Mouse (Mus musculus) natural killer cell, adult 2 months (primary cell): Measurements from ENCODE around the gene Gm6614.
"Not testable (repeated sequence)": the region's sequence is repeated elsewhere in the genome, so short reads cannot be mapped to it uniquely, and the experiment has no call there.

ENCODE experiments used
- DNase-seq, 2 experiments: peaks; one replicate each; pipeline ENCODE4 v3.0.0; 2022; ENCODE audit warnings: low spot score in 2 of 2

Gene Gm6614

DNA sequence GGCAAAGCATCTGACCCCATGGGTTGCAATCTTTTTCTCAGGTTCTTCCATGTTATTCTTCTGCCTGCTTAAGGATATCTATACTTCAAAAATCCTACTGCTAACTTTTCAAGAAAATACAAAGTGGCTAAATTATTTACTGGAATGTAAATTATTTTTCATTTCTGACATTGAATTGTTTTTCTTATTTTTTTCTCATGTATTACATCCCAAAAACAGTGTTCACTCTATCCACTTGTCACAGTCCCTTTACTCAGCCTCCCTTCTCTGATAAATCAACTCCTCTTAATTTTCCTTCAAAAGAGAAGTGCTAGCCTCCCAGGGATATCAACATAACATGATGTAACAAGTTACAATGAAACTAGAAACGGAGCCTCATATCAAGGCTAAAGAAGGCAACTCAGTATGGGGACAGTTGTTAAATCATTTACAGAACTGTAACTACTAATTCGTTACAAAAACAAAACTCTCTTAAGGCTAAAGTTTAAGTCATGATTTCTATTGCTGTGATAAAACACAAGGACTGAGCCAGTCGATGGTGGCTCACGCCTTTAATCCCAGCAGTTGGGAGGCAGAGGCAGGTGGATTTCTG, at the start of gene Gm6614:
TSS of gene Gm6614 (minus strand) at position 51 of the 592 bp plus-strand sequence.
- DNase-seq = no peak

DNA sequence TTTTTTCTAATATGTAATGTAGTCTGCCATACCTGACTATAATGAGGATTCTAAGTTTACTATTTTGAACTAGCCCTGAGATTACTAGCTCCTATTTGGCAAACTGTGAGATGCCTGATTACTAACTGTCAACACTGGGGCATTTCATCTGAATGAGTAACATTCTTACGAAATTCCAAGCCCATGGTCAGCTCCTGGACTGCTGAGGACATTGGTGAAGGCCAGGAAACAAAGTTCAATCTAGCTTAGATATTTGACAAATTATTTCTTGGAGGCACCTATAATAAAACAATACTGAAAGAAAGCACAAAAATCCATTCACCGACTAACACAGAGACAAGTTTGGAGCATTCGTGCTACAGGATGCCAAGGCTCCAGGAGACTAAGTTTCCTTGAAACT, 47.1 kb upstream of the Gm6614 start:
- DNase-seq = not testable (repeated sequence)

DNA sequence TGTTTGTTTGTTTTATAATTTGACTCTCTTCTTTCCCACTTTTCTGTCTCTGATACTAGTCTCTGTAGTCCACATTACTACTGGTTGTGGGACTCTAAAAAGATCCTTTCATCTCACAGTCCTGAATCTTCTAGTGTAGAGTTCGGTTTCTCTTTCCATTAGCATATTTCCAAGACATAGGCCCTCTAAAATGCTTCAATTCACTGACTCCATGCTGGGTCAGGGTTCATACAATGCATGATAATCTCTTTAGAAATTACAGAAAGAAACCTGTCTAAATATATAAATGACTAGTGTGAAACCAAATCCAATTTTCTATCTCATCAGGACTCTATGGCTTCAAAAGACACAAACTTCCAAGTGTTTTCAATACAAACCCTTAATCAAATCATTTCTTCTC, 36.5 kb upstream of the Gm6614 start:
- no peak for DNase-seq

DNA sequence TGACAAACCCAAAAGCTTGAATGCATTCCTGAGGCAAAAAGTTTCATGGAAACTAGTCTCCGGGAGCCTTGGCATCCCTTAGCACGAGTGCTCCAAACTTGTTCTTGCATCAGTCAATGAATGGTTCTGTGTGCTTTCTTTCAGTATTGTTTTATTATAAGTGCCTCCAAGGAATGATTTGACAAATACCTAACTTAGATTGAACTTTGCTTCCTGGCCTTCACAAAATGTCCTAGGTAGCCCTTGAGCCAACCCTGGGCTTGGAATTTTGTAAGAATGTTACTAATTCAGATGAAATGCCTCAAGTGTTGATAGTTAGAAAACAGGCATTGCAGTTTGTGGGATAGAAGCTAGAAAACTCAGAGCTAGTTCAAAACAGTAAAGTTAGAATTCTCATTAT, 34.5 kb upstream of the Gm6614 start:
- no peak for DNase-seq

DNA sequence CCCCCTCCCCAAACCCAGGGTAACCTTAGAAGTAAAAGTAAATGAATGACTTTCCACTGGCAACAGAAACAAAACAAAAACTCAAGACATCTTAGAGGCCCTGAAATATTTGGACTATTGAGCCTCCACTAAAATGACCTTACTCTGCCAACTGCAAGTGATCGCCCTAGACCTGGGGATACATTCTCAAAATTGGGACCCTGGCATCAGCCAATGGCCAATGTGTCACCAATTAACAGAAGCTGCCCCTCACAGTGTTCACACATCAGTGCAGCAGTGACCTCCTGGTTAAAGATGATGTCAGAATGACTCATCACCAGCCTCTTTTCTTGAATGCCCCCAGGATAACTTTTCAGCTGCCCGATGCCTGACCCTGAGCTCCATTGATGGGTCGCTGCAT, 30.7 kb upstream of the Gm6614 start:
- DNase-seq = no peak

DNA sequence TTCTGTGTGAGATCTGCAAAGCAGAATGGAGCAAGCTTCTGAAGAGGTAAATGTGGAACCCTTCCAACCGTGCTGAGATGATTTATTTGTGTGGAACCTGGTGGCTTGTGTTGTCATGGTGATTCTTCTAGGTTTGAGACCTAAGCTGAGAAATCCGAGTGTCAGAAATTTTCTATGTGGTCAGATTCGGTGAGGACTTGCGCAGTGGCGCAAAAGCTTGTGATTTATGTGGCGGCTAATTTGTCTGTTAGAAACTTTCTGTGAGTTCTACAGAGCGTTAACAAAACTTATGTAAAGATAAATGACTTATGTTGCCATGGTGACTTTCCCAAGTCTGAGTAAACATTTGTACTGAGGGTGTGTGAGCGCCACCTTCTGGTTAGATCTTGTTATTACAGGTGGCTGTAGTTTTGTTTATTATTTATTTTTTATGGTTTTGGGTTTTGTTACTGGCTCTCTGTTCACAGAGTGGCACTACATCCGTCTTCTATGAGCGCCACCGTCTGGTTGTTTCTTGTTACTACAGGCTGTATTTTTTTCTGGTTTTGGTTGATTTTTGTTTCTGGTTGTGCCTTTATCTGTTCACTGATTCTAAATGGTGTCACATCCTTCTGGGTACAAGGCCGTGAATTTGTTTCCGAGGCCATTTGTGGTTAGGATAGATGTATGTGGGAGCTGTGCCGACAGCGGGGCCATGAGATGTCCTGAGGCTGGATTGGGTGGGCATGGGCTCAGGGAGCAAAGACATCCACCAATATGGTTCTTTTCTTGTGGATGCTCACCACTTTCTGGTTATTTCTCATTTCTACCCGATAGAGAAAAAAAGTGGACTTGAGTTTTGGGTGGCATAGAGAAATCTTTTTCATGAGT, 29.3 kb upstream of the Gm6614 start:
- no peak for DNase-seq

DNA sequence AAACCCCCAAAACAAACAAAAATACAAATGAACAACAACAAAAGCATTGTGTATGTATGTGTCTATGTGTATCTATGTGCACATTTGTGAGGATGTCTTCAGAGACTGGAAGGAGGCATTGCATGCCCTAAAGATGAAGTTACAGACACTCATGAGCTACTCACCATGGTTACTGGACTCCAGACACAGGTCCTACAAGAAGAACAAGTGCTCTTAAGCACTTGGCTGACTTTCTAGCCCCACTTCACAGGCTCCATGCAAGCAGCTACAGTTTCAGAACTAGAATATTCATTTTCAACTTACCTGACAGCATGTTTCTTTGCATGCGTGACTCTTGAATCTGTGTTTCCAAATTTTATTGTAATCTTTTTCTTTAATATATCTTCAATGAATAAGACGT, 24.6 kb upstream of the Gm6614 start:
- no peak for DNase-seq

DNA sequence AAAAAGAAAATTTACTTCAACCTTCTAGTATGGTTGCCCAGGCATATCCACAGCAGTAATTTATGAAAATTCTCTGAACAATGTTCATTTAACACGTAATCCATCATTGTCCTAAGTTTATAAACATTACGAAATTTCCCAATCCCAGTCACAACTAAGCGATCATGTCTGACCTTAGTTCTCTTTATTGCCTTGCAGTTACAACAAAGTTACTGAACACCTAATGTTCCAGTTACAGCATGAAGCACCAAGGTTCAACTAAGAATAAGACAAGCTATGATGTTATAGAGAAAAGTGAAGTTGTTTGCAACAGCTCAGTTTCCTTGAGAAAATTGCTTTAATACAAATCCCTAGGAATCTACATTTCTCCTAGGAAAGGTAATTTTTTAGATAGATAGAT, 10.5 kb upstream of the Gm6614 start:
- DNase-seq = no peak

DNA sequence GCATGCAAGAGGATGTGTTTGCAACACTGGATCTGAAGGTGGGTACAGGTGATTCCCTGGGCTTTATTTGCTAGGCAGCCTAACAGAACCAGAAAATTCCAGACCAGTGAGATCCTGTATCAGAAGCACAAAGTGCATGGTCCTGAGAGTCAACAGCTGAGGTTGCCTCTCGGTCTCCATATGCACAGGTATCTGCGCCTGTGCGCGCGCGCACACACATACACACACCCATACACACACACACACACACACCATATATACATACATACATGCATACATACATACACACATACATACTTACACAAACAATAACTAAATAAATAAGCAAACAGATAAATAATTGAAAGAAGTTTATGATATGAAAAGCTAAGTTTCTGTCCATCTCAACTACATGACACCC, 24.4 kb downstream of the Gm6614 start:
- DNase-seq = no peak

DNA sequence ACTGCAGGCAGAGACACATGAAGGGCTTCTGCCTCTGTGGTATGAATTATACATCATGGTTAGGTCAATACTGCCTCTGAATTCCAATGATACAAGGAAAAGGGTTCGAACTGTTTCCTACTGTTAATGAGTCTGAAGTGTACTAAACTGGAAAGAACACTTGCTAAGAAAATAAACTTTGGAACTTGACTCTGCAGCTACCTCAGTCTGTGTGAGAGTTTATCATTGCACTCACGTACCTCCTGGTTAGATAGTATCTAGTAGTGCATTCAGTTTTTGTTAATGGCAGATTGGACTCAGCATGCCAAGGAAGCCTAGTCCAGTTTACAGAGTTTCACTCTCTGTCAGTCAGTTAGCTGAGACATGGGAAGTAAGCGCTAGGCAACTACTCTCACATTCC, 26.6 kb downstream of the Gm6614 start:
- no peak for DNase-seq

DNA sequence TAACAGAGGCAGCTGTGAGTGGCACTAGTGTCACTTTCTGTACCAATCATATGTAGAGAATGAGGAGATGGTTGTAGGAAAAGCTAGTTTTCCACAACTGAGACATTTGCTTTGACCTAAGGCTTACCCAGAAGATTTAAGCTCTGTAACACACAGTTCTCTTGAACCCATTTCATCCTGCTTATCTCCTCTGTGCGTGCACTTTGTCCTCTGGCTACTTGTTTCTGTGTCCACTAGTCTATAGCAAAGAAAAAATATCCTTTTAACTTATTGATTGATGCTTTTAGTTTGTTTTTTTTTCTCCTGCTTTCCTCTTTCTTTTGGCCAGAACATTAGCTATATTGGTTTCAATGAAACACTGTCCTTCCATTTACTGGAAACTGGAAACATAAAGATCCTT, 48.8 kb downstream of the Gm6614 start:
- DNase-seq = no peak

DNA sequence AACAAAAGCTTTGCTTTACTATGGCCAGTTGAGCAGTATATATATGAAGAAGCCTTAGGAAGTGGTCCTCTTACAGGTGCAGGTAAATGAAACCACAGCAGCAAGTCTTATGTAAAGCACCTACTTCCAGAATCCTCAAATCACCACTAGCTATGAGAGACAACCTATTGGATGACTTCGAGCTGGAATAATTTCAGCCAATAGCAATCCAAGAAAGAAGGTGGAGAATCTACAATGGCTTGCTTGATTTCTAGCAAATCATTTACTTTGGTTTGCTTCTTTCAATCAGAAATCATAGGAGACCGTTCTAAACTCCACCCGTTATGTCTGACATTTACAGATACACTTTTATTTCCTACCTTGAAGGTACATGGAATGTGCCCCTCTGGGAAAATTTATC, 49.4 kb downstream of the Gm6614 start:
- no peak for DNase-seq

DNA sequence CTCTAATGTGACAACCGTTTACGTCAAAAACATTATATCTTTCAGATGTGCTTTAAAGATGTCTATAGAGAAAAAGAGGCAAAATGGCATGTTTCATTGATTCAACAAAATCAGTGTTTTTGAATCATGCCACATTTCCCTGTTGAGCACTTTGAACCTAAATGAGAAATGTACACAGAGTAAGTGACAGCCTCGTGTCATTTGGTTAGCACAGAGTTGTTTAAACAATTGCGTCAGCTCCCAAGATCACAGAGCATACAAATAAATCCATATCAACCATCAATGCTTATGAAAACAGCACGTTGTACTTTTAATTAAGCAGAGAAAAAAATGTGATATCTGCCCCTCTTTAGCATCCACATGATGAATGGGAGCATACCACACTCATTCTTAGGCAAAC, 50.7 kb downstream of the Gm6614 start:
- DNase-seq = no peak

DNA sequence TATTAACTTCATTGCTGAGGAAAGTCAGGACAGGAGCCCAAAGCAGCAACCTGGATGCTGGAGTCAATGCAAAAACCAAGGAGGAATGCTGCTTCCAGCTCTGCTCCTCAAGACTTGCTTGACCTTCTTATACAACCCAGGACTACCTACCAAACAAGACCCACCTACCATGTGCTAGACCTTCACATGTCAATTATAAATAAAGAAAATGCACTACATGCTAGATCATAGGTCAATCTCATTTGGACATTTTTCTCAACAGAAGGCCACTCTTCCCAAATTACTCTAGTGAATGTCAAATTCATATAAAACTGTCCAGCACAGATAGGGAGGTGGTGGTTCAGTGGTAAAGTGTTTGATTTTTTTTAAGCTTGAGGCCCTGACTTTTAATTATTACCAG, 64.4 kb downstream of the Gm6614 start, which contains the start of gene Slco1a1:
TSS of gene Slco1a1 (minus strand) at position 101 of the 400 bp plus-strand sequence.
- DNase-seq = no peak

DNA sequence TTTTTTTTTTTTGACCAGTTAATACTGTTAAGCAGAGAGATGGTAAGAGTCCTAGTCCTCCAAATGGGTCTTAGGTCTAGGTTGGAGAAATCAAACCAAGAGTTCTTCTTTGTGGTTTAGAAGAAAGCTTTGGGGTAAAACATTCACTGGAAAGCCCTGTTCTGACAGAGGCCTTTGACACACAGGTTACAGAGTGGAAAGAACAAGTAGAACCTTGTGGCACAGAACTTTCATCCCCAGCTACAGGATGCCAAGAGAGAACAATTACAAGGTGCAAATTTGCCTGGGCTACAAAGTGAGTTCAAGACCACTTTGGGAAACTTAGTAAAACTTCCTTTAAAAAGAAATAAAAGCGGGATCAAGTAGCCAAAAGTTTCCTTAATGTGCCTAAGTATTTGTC, 70.8 kb downstream of the Gm6614 start:
- DNase-seq = no peak
